Mouse (Mus musculus): ENCODE measurements around the gene Maea.
"Not testable (repeated sequence)": the region's sequence is repeated elsewhere in the genome, so short reads cannot be mapped to it uniquely, and the experiment has no call there.

Gene Maea

DNA sequence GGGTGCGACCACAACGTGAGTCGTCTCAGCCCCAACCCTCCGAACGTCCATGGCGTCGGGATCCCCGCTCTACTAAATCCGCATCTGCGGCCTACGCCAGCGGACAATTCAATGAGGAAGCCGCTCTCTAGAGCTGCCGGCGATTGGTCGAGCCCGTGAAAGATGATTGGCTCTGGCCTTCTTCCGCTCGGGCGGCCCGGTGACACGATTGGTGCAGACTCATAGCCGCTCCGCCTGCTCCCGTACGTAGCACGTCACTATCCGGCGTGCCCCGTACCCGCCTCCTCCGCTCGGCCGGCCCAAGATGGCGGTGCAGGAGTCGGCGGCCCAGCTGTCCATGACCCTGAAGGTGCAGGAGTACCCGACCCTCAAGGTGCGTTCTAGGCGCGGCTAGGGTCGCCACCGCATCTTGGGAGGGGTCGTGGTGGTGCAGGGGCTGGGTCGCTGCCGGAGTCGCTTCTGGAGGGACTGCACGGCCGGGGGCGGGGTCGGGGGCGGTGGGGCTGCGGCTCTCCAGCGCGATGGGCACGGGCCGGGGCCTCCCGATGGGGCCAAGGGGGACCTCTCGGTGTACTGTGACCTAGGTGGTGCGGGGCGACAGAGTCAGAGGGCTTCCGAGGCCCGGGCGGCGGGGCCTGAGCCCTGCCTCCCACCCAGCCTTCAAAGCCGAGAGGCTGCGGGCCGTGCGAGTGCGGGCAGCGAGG, at the start of gene Maea:
Gene Maea, plus strand, starts transcription at position 237 of the 704 bp plus-strand sequence.
- peak; percentile 92 to 96 for DNase-seq (ENCODE audit: low spot score in 2 of 2)

DNA sequence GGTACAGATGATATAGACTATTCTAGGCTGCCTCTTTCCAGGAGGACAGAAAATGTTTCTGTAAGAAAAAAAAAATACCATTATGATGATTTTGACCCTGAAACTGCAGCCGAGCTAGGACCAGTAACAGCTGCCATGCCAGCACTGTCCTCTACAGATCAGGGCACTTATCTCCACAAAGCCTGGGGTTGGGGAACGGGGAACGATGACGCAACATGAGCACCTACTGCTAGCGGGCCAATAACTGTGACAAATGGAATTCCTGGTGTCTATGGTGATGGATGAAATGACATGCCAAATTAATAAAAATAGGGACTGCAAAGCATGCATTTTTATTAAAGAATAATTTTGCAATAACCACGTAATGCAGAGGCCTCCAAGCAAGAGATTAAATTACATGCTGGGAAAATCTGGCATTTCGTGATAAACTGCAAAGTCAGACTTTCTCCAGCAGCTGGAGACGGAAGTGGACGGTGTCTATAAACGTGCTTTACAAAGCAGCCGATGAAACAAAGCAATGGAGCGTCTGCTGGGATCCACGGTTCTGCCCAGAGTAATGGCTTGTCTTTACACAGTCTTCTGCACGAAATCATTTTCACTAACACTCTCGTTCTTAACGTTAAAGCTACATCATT, 41.4 kb upstream of the Maea start:
- DNase-seq (ENCODE audit: low spot score in 2 of 2) = no peak

DNA sequence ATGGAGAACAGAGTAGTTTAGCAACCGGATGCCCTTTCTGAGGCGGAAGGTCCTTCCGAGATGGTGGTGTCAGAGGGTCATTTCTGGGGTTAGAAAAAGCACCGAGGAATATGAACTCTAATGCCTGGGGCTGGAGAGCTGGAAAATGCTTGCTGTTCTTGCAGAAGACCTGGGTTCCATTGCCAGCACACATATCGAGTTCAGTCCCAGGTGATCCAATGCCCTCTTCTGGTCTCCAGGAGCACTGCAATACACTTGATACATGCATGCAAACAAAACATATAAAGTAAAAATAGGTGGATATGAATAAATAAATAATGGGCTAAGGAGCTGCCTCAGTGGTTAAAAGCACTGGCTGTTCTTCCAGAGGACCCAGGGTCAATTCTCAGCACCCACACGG, 38.1 kb upstream of the Maea start:
- DNase-seq (ENCODE audit: low spot score in 2 of 2) = no peak

DNA sequence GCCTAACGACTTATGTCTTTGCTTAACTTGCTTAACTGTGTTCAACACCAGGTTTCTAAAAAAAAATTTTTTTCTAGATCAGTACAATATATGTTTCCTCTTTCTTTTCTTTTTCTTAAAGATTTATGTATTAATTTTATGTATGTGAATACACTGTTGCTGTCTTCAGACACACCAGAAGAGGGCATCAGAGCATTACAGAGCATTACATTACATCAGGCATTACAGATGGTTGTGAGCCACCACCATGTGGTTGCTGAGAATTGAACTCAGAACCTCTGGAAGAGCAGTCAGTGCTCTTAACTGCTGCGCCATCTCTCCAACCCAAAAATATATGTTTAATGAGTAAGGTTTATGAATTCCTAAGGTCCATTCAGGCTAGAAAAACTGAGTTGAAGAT, 33.5 kb upstream of the Maea start:
- DNase-seq (ENCODE audit: low spot score in 2 of 2) = no peak

DNA sequence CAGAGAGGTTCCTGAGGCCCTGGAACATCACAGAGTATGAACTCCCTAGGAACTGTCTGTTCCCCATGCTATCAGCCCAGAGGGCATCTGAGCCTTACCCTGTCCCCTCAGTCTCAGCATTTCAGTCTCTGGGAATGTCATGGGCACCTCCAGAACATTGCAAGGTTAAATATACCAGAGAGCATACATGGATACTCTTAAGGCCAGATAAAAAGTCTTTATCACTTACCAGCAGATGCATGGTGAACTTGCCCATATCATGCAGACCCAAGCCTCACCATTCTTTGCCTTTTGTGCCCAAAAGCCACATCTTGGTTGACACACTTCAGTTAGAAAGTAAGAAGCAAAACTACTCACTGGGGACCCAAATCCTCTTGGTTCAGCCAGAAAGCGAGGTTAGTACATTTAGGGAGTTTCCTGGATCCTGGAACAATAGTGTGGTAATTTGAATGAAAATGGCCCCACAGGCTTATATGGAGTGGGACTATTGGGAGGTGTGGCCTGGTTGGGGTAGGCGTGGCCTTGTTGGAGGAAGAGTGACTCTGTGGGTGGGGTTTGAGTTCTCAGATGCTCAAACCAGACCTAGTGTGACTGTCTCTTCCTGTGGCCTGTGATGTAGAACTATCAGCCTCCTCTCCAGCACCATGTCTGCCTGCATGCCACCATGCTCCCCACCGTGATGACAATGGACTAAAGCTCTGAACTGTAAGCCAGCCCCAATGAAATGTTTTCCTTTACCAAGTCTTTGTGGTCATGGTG, 24.4 kb upstream of the Maea start:
- no peak for DNase-seq (ENCODE audit: low spot score in 2 of 2)

DNA sequence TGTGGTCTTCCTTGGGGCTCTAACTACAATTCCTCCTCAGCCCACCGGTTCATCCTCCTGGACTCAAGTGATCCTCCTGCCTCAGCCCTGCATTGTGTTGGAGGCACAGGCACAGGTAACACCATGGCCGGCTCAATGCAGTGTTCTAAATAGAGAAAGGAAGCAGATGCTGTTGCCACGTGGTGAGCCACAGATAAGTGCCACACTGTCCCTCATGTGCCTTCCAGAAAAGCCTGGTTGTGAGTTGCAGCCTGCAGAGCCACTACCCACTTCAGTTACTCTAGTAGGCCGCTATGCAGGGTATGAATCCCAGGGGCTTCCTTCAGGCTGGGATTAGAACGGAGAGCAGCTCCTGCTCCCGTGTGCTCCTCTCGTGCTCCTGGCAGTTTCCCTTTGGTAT, 23.1 kb upstream of the Maea start:
- DNase-seq (ENCODE audit: low spot score in 2 of 2) = no peak

DNA sequence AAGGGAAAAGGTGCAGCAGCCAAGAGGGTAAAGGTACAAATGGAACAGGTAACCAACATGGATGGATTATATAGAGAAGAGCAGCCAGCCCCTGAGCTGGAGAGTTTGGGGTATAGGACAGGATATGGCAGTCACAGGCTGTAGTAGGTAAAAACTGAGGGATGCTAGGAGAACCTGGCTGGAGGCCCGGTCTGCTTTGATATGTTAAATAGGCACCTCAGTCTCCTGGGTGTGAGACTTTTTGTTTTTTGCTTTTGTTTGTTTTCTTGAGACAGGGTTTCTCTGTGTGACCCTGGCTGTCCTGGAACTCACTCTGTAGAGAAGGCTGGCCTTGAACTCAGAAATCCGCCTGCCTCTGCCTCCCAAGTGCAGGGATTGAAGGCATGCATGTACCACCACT, 10.8 kb upstream of the Maea start:
- DNase-seq (ENCODE audit: low spot score in 2 of 2) = no peak

DNA sequence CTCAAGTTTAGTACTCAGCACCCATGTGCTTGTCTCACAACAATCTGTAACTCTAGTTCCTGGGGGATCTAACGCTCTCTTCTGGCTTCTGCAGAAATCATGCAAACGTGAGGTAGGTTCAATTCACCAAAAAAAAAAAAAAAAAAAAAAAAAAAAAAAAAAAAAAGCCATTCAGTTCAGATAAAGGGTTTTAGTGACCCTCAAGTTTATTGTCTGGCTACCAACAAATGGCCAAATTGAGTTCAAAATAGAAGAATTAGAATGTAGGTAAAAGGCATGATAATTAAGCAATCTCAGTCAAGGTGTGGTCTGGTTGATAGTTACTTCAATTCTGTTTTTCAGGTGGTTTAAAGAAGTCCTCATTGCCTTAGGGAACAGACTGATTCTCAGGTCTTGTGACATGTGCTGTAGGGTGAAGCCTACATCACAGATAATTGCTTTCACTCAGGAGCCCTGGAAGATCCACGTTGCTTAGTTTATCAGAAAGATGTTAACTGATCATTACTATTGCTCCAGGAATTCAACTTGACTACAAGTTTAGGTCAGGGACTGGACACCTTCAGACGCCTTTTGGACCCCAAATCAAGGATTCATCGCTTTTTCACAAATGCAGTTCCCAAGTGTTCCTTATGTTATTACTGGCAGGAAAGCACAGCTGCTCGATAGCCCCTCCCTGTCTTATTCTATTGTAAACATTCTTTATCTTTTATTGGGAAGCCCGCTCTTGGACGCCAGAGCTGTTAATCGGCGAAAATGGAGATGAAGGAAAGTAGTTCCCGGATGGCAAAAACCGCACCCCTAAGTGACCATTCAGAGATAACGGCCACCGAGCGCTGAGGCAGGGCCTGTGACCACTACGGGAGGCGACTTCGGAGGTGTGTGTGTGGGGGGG, 682 bp upstream of the Maea start:
- no peak for DNase-seq (ENCODE audit: low spot score in 2 of 2)

DNA sequence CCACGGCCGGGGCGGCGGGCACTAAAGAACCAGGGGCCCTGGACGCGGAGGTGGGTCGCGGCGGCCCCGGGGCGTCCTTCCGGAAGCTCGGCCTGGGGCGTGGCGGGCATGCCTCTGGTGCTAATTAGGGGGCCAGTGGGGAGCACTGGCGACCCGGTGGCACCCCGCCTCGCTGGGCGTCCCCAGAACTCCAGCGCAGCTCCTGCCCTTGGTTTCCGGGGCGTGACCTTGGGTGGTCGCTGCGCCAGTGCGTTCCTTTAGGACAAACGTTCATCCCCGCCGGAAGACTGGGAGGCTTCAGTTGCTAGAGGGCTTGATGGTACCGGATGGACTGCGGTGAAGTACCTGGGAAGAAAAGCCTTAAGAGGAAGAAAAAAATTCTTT, 660 bp downstream of the Maea start:
- no peak for DNase-seq (ENCODE audit: low spot score in 2 of 2)

DNA sequence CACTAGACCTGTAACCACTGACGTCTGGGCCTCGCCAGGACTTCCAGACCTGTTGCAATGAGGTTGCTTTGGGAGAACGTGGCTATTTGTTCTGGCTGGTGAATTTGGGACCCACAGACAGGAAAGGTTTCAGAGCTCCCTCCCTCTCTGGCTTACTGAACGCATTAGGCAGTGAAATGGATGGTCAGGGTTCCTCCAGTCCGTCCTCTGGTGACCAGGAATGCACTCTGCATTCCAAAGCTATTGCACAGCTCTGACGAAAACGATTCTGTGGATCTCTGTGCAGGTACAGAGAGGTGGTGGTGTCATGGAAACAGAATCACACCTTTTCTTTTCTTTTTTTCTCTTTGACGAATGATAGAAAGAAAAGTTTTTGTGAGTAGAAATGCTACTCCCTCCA, 1.9 kb downstream of the Maea start:
- DNase-seq (ENCODE audit: low spot score in 2 of 2) = no peak

DNA sequence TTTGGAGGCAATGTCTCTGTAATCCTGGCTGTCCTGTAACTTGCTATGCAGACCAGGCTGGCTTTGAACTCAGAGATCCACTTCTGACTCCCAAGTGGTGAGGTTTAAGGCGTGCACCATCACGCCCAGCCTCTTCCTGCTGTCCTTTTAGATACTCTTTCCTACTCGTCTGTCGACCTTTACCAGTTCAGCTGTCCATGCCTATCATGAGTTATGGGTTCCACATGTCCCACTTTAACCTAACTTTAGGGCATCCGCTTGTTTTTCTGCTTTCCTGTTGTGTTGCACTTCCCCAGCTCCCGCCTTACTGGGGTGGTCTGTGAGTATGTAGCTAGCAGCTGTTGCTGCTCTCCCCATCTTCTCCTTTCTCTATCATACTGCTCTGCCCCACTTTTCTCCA, 5.9 kb downstream of the Maea start:
- no peak for DNase-seq (ENCODE audit: low spot score in 2 of 2)

DNA sequence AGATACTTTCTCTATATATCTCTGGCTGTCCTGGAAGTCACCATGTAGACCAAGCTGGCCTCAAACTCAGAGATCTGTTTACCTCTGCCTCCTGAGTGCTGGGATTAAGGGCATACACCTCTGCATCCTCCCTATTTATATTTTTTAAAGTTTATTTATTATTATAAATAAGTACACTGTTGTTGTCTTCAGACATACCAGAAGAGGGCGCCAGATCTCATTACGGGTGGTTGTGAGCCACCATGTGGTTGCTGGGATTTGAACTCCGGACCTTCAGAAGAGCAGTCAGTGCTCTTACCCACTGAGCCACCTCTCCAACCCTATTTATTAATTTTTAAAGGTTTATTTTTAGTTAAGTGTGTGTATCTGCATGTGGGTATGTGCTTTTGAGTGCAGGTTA, 6.9 kb downstream of the Maea start:
- DNase-seq (ENCODE audit: low spot score in 2 of 2) = not testable (repeated sequence)

DNA sequence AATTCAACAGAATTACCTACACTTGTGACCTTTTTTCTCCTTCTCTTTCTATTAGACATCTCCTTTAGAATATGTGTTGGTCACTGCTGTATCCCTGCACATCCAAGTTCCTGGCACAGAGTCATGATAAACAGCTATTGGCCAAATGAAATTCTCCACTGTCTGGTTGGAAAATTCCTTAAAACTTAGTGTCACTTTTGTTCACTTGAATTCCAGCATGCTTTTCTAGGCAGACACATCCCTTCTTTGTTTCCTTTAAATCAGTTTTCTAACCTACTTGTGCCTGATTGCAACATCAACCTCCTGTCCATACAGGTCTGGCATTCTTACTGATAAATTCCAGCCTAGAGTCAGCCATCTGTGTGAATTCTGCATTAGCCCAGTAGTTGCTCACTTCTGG, 7.5 kb downstream of the Maea start:
- DNase-seq (ENCODE audit: low spot score in 2 of 2) = no peak

DNA sequence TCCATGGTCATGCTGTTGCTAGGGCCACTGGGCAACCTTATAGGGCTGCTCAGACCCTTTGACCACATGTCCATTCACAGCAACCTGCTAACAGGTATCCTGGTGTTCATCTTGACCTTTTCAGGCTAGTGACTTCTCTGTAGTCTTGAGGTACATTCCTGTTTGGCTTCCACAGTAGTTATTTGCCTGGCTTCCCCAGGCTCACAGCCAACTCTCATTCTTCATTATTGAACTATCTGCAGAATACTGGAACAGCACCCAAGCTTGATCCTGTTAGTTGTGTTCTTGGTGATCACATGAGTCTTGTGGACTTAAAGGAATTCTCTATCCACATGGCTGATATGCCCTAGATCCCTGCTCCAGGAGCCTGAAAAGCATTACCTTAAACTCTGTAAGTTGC, 8.3 kb downstream of the Maea start:
- no peak for DNase-seq (ENCODE audit: low spot score in 2 of 2)

DNA sequence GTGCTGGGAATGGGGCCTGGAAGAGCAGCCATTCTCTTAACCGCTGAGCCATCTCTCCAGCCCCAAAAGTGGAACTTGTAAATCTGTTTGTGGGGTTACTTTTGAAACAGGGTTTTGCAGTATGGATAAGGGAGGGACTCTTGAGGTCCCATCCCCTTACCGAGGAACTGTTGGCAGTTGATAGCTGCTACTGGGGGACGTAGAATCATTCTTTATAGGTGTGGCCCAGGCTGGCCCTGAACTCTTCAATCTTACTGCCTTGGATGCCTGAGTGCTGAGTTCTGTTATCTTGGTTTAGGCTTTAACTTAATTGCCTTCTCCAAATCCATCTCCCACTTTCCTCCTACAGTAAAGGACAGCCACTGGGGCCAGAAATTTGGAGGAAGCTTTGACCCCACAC, 8.8 kb downstream of the Maea start:
- no peak for DNase-seq (ENCODE audit: low spot score in 2 of 2)

DNA sequence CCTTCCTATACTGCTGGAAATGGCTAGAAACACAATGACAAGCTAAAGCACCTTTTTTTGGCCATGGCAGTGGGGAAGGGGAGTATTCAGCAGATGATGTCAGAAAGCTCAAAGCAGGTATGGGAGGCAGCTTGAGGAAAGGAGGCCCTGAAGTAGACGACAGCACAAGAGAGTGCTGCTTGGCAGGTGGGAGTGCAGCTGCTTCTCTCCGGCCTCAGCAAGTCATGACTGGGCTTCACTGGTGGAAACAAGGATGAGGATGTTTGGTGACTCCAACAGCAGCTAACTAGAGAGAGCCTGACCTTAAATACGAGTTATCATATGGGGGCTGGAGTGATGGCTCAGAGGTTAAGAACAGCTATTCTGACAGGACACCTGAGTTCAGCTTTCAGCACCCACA, 12.3 kb downstream of the Maea start:
- no peak for DNase-seq (ENCODE audit: low spot score in 2 of 2)

DNA sequence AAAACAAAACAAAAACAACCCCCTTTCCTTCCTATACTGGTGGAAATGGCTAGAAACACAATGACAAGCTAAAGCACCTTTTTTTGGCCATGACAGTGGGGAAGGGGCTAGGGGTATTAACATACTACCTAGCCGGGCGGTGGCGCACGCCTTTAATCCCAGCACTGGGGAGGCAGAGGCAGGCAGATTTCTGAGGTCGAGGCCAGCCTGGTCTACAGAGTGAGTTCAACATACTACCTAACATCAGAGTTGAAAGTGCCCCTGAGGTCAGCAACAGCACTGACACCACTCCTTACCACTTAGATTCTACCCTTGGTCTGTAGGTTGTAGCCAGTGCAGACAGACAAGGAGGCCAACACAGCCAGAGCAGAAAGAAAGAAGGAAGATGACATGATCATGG, 13.9 kb downstream of the Maea start:
- no peak for DNase-seq (ENCODE audit: low spot score in 2 of 2)

DNA sequence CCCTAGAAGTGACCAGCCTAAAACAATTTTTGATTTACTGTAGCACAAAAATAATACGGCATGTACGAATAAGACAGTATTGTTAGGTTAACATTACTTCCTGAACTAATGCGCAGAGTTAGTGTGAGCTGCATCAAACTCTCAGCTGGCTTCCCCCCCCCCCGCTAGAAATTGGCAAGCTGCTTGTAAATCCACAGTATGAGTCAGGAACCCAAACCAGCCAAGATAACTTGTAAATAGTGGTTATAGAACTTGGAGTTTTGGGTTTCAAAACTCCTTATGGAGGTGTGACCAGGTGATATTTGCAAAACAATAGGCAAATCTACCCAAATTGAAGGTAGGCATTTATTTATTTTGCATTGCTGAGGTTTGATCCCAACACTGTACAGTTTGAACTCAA, 14.4 kb downstream of the Maea start:
- DNase-seq (ENCODE audit: low spot score in 2 of 2) = no peak

DNA sequence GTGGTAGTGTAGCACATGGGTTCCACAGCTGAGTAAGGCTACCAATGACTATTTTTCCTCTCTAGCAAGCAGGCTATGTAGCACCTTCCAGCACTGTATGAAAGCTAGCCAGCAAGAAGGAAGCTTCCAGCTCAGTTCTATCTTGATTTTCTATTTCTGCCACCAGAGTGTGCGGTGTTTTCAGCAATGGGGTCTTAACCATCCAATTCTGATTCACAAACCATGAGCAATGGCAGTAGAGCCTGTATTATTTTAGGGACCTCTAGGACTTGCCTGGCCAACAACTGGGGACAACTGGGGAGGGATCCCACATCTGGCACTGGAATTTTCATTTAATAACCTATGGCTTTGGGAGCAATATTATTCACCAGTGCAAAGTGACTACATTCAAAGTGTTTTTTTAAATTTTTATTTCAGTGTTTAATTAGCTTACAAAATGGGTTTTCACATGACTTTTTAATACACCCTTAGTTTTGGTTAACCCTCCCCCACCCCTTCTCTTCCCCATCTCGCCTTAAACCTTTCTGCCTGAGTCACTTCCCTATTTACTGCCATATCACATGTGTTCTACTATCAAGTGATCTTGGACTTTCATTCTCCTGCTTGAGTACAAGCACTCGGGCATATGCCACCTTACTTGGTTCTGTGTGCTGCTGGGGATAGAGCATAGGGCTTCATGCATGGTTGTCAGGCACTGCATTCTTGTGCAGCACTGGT, 16.4 kb downstream of the Maea start:
- DNase-seq (ENCODE audit: low spot score in 2 of 2) = no peak

DNA sequence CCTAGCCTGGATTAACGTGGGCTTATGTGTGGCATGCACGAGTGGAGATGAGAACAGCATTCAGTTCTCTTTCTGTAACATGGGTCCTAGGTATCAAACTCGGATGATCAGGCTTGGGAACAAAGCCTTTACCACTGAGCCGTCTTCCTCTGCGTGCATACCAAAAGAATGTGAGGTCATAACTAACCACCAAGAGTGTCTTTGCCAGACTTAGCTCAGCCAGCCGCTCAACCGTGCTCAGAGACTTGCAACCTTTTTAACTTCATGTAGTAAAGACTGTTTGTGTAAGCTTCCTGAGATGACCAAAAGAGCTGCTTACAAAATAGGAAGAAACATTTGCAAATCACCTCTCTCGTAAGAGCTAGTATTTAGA, 16.9 kb downstream of the Maea start:
- no peak for DNase-seq (ENCODE audit: low spot score in 2 of 2)

DNA sequence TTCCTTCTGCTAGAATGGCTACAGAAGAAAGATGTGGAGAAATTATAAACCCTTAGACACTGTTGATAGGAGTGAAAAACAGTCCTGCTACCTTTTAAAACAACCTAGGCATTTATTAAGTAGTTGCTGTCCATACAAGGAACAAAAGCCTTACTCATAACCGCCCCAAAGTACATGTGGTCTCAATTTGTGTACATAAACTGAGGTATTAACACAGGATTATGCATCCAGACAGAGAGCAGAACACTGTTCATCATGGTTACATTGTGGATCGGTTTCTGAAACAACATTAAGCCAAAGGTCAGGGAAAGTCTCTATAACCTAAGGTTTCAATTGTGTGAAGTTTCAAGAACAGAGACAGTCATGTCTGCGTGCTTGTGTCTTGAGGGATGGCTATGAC, 17.7 kb downstream of the Maea start:
- DNase-seq (ENCODE audit: low spot score in 2 of 2) = no peak

DNA sequence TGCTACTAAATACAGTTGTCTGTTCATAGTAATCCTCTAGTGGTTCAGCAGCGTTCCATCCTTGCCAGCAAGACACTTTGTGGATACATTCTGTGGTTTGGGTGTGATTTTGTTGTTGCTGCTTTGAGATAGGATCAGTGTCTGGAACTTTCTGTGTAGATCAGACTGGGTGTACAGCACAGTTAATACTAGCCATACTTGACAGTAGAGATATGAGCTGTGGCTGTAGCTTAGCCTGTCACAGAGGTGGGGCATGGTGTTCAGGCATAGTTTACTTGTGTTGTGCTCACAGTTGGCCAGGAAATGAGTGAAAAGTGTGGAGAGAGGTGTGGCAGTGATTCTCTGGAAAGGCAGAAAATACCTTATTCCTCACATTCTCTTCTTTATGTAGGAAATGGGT, 22.2 kb downstream of the Maea start:
- DNase-seq (ENCODE audit: low spot score in 2 of 2) = no peak
